Mouse (Mus musculus): ENCODE results near the gene Mtrex.

GRCm38 (mm10) chr13:112822413-112822812, 104.8 kb downstream of the Mtrex start:
- TF ChIP-seq CTCF (IDR thresholded peaks at IDR 0.05; ENCODE audit: low read depth) = no peak
- no peak for TF ChIP-seq EP300 (IDR thresholded peaks at IDR 0.05; ENCODE audit: low read depth)
